Mouse (Mus musculus) bone marrow macrophage, adult 2 months (primary cell): ENCODE results near the gene Fscn2.

Experiments
- CTCF ChIP-seq: IDR thresholded peaks from 2 replicates; pipeline ENCODE4 v1.5.1; 2012; ENCODE audit warnings: low read depth, mild to moderate bottlenecking, low read length, moderate library complexity
- POLR2A ChIP-seq: IDR thresholded peaks from 2 replicates; pipeline ENCODE4 v1.6.1; 2012; ENCODE audit warnings: mild to moderate bottlenecking, low read depth, low read length, borderline replicate concordance

GRCm38 (mm10) chr11:120311561-120311960 is 49.8 kb upstream of the Fscn2 start:
- no peak for TF ChIP-seq POLR2A
- TF ChIP-seq CTCF, result no peak
